Mouse (Mus musculus): Measurements from ENCODE around the gene Peli1.

GRCm38 (mm10) chr11:21157595-21157994 lies 66.5 kb downstream of the Peli1 start:
- TF ChIP-seq CTCF (IDR thresholded peaks at IDR 0.05; ENCODE audit: extremely low read depth, insufficient read length, insufficient replicate concordance, low read depth, low read length) (no peak), POLR2A (IDR thresholded peaks at IDR 0.05; ENCODE audit: low read depth, low read length) (no peak)
